Mouse (Mus musculus) left cerebral cortex, postnatal 36 days (tissue): ENCODE measurements around the gene Btrc. TPM values are rescaled to one million over a fixed set of nuclear protein-coding genes. Genes with fewer than 3 reads are reported as not detected.

Experiments
- total RNA-seq, 2 experiments: library from RNA; stranded (reverse); gene quantifications; 2 replicates each; pipeline ENCODE4 v1.2.3; 2021

Btrc gene
- total RNA-seq, 2 experiments from 2014 or later = 102 to 103 TPM

Other genes with a start within 250 kb of the Btrc start
- gene Tlx1, start 213.1 kb upstream of the Btrc start, total RNA-seq = not detected
- gene Lbx1, start 127.9 kb upstream of the Btrc start, total RNA-seq = not detected
- gene Poll, start 196.8 kb downstream of the Btrc start, total RNA-seq = 1 to 10 TPM; 9.0 to 9.8 TPM
- 10 to 100 TPM; 74.2 to 75.2 TPM for gene Gm17018, start 196.9 kb downstream of the Btrc start, total RNA-seq